Mouse (Mus musculus) cerebellum, adult 2 months (tissue): ENCODE data around the gene Rspo1.

Experiments
- CTCF ChIP-seq: fragments of 200-500 bp; IDR thresholded peaks from 2 replicates; pipeline ENCODE4 v1.5.1; 2011; ENCODE audit warnings: low read depth, mild to moderate bottlenecking, control low read depth, low read length, moderate library complexity, borderline replicate concordance; ENCODE audit not compliant: insufficient read depth
- POLR2A ChIP-seq: fragments of 200-500 bp; IDR thresholded peaks from 2 replicates; pipeline ENCODE4 v1.6.1; 2011; ENCODE audit warnings: low read length, control low read depth, borderline replicate concordance; ENCODE audit not compliant: insufficient read depth

- TF ChIP-seq CTCF (no peak), POLR2A (no peak)
Measured at GRCm38 (mm10) chr4:125008220-125008619, 22.0 kb downstream of the Rspo1 start.
